Mouse (Mus musculus) MEL (cell line): Measurements from ENCODE around the gene Arhgap9. TPM values are rescaled to one million over a fixed set of nuclear protein-coding genes. Genes with fewer than 3 reads are reported as not detected.

Source experiments
- DNase-seq: peaks from one replicate; pipeline ENCODE4 v3.0.0; 2011; ENCODE audit warnings: low read depth, low spot score
- H3K27ac ChIP-seq: 2 replicates; pipeline ENCODE4 v1.5.1; 2012; ENCODE audit warnings: low read depth, mild to moderate bottlenecking, control low read depth, low read length, moderate library complexity; ENCODE audit not compliant: control insufficient read depth
- H3K27me3 ChIP-seq, 2 experiments: fragments of 150-350 bp in 1 of 2; sonication (generic) in 1 of 2; 2 replicates each; pipeline ENCODE4 v1.6.1; 2012; ENCODE audit warnings: low read length in 2 of 2, mild to moderate bottlenecking in 2 of 2, improper control_type of control experiment in 1 of 2, moderate library complexity in 1 of 2; ENCODE audit not compliant: insufficient read depth in 2 of 2, control insufficient read depth in 1 of 2
- H3K36me3 ChIP-seq, 2 experiments: 2 replicates each; pipeline ENCODE4 v1.6.1; 2012 to 2014; ENCODE audit warnings: low read length in 2 of 2, improper control_type of control experiment in 1 of 2, inconsistent platforms in 1 of 2, mild to moderate bottlenecking in 1 of 2; ENCODE audit not compliant: insufficient read depth in 2 of 2, control insufficient read depth in 1 of 2
- H3K4me1 ChIP-seq, 2 experiments: fragments of 150-350 bp in 1 of 2; sonication (generic) in 1 of 2; 2 replicates each; pipeline ENCODE4 v1.6.1; 2012; ENCODE audit warnings: low read length in 2 of 2, improper control_type of control experiment in 1 of 2, mild to moderate bottlenecking in 1 of 2; ENCODE audit not compliant: insufficient read depth in 2 of 2, control insufficient read depth in 1 of 2
- H3K4me3 ChIP-seq, 2 experiments: fragments of 150-350 bp in 1 of 2; sonication (generic) in 1 of 2; 2 replicates each; pipeline ENCODE4 v1.5.1; 2012; ENCODE audit warnings: low read depth in 2 of 2, low read length in 2 of 2, mild to moderate bottlenecking in 2 of 2, moderate library complexity in 2 of 2, control low read depth in 1 of 2, improper control_type of control experiment in 1 of 2; ENCODE audit not compliant: control insufficient read depth in 1 of 2, insufficient read depth in 1 of 2
- H3K79me2 ChIP-seq: 2 replicates; pipeline ENCODE4 v1.6.1; 2012; ENCODE audit warnings: mild to moderate bottlenecking, low read length, moderate library complexity; ENCODE audit not compliant: control insufficient read depth, poor library complexity, insufficient read depth
- H3K9ac ChIP-seq: 2 replicates; pipeline ENCODE4 v1.6.1; 2012; ENCODE audit warnings: low read depth, mild to moderate bottlenecking, control low read depth, low read length, moderate library complexity; ENCODE audit not compliant: control insufficient read depth, poor library complexity, severe bottlenecking
- H3K9me3 ChIP-seq: fragments of 150-350 bp; sonication (generic); replicated peaks from 2 replicates; pipeline ENCODE4 v1.6.1; 2012; ENCODE audit warnings: mild to moderate bottlenecking, low read length, improper control_type of control experiment, moderate library complexity; ENCODE audit not compliant: insufficient read depth
- CHD1 ChIP-seq: IDR thresholded peaks from 2 replicates; pipeline ENCODE4 v1.6.1; 2012; ENCODE audit warnings: low read depth, mild to moderate bottlenecking, inconsistent platforms, low read length, improper control_type of control experiment
- CHD2 ChIP-seq: IDR thresholded peaks from 2 replicates; pipeline ENCODE4 v1.6.1; 2011; ENCODE audit warnings: low read length, improper control_type of control experiment
- CTCF ChIP-seq, 3 experiments: IDR thresholded peaks in 2 of 3; conservative IDR thresholded peaks in 1 of 3; 2 replicates each; pipeline ENCODE4 v1.5.1; 2011 to 2012; ENCODE audit warnings: low read length in 3 of 3, low read depth in 2 of 3, mild to moderate bottlenecking in 2 of 3, improper control_type of control experiment in 1 of 3, inconsistent platforms in 1 of 3, mixed read lengths in 1 of 3, moderate library complexity in 1 of 3; ENCODE audit not compliant: control insufficient read depth in 1 of 3, insufficient read depth in 1 of 3, poor library complexity in 1 of 3, severe bottlenecking in 1 of 3
- E2F4 ChIP-seq: IDR thresholded peaks from 2 replicates; pipeline ENCODE4 v1.6.1; 2011; ENCODE audit warnings: low read depth, low read length, improper control_type of control experiment, borderline replicate concordance
- ELF1 ChIP-seq: IDR thresholded peaks from 2 replicates; pipeline ENCODE4 v1.6.1; 2014; ENCODE audit warnings: low read depth, mild to moderate bottlenecking, inconsistent platforms, low read length, improper control_type of control experiment, moderate library complexity
- EP300 ChIP-seq, 2 experiments: IDR thresholded peaks; 2 replicates each; pipeline ENCODE4 v1.6.1; 2011; ENCODE audit warnings: improper control_type of control experiment in 2 of 2, low read length in 2 of 2, low read depth in 1 of 2, mild to moderate bottlenecking in 1 of 2
- GATA1 ChIP-seq: IDR thresholded peaks from 2 replicates; pipeline ENCODE4 v1.6.1; 2011; ENCODE audit warnings: low read depth, low read length, improper control_type of control experiment
- HCFC1 ChIP-seq: IDR thresholded peaks from 2 replicates; pipeline ENCODE4 v1.6.1; 2012; ENCODE audit warnings: low read depth, mild to moderate bottlenecking, inconsistent platforms, low read length, improper control_type of control experiment, moderate library complexity
- JUND ChIP-seq: IDR thresholded peaks from 2 replicates; pipeline ENCODE4 v1.6.1; 2011; ENCODE audit warnings: low read depth, mild to moderate bottlenecking, improper control_type of control experiment, low read length
- KAT2A ChIP-seq: conservative IDR thresholded peaks from 2 replicates; pipeline ENCODE4 v1.6.1; 2012; ENCODE audit warnings: low read depth, low read length, improper control_type of control experiment, inconsistent platforms
- MAX ChIP-seq: IDR thresholded peaks from 2 replicates; pipeline ENCODE4 v1.6.1; 2011; ENCODE audit warnings: low read length, improper control_type of control experiment
- MXI1 ChIP-seq: IDR thresholded peaks from 2 replicates; pipeline ENCODE4 v1.6.1; 2011; ENCODE audit warnings: mild to moderate bottlenecking, low read depth, low read length, improper control_type of control experiment
- MYC ChIP-seq: IDR thresholded peaks from 2 replicates; pipeline ENCODE4 v1.6.1; 2011; ENCODE audit warnings: low read depth, mild to moderate bottlenecking, low read length, improper control_type of control experiment, moderate library complexity
- NELFE ChIP-seq: IDR thresholded peaks from 2 replicates; pipeline ENCODE4 v1.6.1; 2011; ENCODE audit warnings: low read depth, low read length, improper control_type of control experiment
- POLR2AphosphoS5 ChIP-seq: IDR thresholded peaks from 2 replicates; pipeline ENCODE4 v1.6.1; 2012; ENCODE audit warnings: low read depth, borderline replicate concordance, mild to moderate bottlenecking, inconsistent platforms, low read length, moderate library complexity, mixed read lengths
- RAD21 ChIP-seq: IDR thresholded peaks from 2 replicates; pipeline ENCODE4 v1.6.1; 2011; ENCODE audit warnings: mild to moderate bottlenecking, low read depth, low read length, improper control_type of control experiment
- SMC3 ChIP-seq: IDR thresholded peaks from 2 replicates; pipeline ENCODE4 v1.6.1; 2011; ENCODE audit warnings: low read depth, low read length, improper control_type of control experiment
- TAL1 ChIP-seq: IDR thresholded peaks from 2 replicates; pipeline ENCODE4 v1.6.1; 2012; ENCODE audit warnings: mild to moderate bottlenecking, inconsistent platforms, low read length, moderate library complexity, mixed read lengths
- TBP ChIP-seq: IDR thresholded peaks from 2 replicates; pipeline ENCODE4 v1.8.0; 2011; ENCODE audit warnings: low read depth, low read length, improper control_type of control experiment
- TCF12 ChIP-seq: IDR thresholded peaks from 2 replicates; pipeline ENCODE4 v1.6.1; 2014; ENCODE audit warnings: low read depth, mild to moderate bottlenecking, inconsistent platforms, low read length, improper control_type of control experiment, moderate library complexity
- UBTF ChIP-seq: IDR thresholded peaks from 2 replicates; pipeline ENCODE4 v1.6.1; 2012; ENCODE audit warnings: low read depth, mild to moderate bottlenecking, inconsistent platforms, low read length, improper control_type of control experiment, moderate library complexity, borderline replicate concordance; ENCODE audit not compliant: insufficient read depth
- polyA plus RNA-seq, 2 experiments: library from polyadenylated mRNA; stranded (reverse) in 1 of 2; unstranded in 1 of 2; fragments of >175 nt in 1 of 2; fragments of >200 nt in 1 of 2; gene quantifications; 2 replicates each; pipeline versions ENCODE4 v1.2.1 to v1.2.4; 2012; ENCODE audit warnings: low replicate concordance in 2 of 2, low read depth in 1 of 2; ENCODE audit not compliant: insufficient read length in 2 of 2, insufficient read depth in 1 of 2, missing spikeins in 1 of 2
- total RNA-seq: library from RNA; depleted of rRNA; stranded (reverse); fragments of 300-350 nt; gene quantifications from 2 replicates; pipeline ENCODE4 v1.2.3, GENCODE M21; 2012

Gene Arhgap9
- total and polyA plus RNA-seq, 3 experiments: 24.4 to 41.1 TPM; not detected in 1

DNA sequence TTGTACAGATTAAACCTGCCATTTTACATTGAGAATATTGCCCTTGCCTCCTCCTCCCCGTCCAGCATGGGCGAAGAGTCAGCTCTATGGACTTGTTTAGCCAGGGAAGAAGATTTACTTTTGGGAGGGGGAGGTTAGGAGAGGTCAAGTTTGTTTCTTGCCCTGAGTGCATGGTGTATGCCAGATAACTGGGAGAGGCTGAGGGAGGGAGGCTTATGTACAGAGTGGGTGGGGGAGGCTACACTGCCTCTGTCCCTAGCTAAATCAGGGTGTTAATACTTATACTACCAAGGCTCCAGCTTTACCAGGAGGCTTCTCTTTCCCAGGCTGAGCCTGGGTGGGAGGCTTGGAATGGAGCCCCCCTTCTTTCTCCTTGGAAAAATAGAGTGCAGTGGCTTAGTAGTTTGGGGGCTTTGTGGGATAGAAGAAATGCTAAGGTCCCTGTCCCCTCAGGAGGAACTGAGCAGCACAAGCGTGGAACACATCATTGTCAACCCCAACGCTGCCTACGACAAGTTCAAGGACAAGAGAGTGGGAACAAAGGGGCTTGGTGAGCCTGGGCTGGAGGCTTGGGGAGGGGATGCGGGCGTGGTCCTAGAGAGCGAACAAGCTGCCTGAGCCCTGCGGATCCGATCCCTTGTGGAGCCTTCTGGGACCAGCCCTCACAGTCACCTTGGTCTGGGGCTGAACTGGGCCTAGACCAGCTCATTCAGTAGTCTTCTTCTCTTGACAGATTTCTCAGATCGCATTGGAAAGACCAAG is 47.3 kb upstream of the Arhgap9 start:
- TF ChIP-seq MYC (no peak), UBTF (no peak), EP300 (IDR thresholded peaks at IDR 0.05; ENCODE audit: low read depth in 1 of 2, low read length in 2 of 2) (no peak), E2F4 (no peak), CHD2 (no peak), POLR2AphosphoS5 (no peak), SMC3 (no peak), MXI1 (no peak), GATA1 (no peak), JUND (no peak), CHD1 (no peak), NELFE (no peak), ELF1 (no peak), TBP (no peak)
- Histone ChIP-seq H3K9me3 (no peaks in the 10 kb centered on the region), H3K9ac (peak overlapping the region; percentile 64)

DNA sequence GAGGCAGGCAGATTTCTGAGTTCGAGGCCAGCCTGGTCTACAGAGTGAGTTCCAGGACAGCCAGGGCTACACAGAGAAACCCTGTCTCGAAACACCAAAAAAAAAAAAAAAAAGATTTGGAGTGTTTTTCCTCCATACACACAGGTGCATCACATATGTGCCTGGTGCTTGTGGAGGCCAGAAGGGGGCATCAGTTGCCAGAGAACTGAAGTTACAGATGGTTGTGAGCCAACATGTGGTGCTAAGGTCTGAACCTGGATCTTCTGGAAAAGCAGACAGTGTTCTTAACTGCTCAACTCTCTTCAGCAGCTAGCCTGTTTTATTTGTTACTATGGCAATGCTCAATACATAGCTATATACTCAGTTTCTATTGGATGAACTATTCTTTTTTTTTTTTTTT is 42.0 kb upstream of the Arhgap9 start:
- no peaks in the 10 kb centered on the region for H3K4me1 ChIP-seq
- H3K27ac ChIP-seq: no peak overlapping the region
- no peaks in the 10 kb centered on the region for H3K27me3 ChIP-seq
- H3K4me3 ChIP-seq: no peak overlapping the region
- H3K9ac ChIP-seq: no peak overlapping the region
- peaks cover 0 to 27% of the 10 kb centered on the region in 2 experiments; a peak in 3 of 4 replicates for H3K36me3 ChIP-seq
- no peaks in the 10 kb centered on the region for H3K9me3 ChIP-seq
- DNase-seq: no peak
- H3K79me2 ChIP-seq: peaks cover 9% of the 10 kb centered on the region; the same call in 1 of the 2 replicates
- TF ChIP-seq SMC3 (peak; percentile 32; the same call in 1 of the 2 replicates), EP300 (IDR thresholded peaks at IDR 0.05; ENCODE audit: low read depth in 1 of 2, low read length in 2 of 2) (no peak), TAL1 (no peak), MAX (no peak), KAT2A (no peak), MXI1 (no peak), MYC (no peak), RAD21 (peak; percentile 23), TCF12 (no peak), CTCF (IDR thresholded peaks at IDR 0.05 in 2 of 3, conservative IDR thresholded peaks at IDR 0.05 in 1 of 3; ENCODE audit: control insufficient read depth in 1 of 3, insufficient read depth in 1 of 3, low read depth in 2 of 3, low read length in 3 of 3, poor library complexity in 1 of 3, severe bottlenecking in 1 of 3) (peak in 2 of 3 experiments; percentile 46 to 48; a peak in 4 of 6 replicates), HCFC1 (no peak)
- TF ChIP-seq, all 39 proteins: peak for 3

More for the DNA sequence above, 47.3 kb upstream of the Arhgap9 start:
- H3K27me3 ChIP-seq: no peaks in the 10 kb centered on the region
- H3K4me1 ChIP-seq: peaks cover 0 to 11% of the 10 kb centered on the region in 2 experiments; a peak in 2 of 4 replicates
- peaks cover 32% of the 10 kb centered on the region for H3K79me2 ChIP-seq
- H3K27ac ChIP-seq: peak overlapping the region; percentile 14; the same call in 1 of the 2 replicates
- H3K4me3 ChIP-seq: peak overlapping the region; percentile 59 to 80
- peak; percentile 23 for DNase-seq
- H3K36me3 ChIP-seq: peaks cover 6 to 26% of the 10 kb centered on the region in 2 experiments
